Mouse (Mus musculus) heart, embryonic 11.5 days (tissue): Measurements from ENCODE around the gene Spock1. TPM values are rescaled to one million over a fixed set of nuclear protein-coding genes. Genes with fewer than 3 reads are reported as not detected.

ENCODE experiments used
- ATAC-seq: fragments of 200-750 bp; cut with Nextera tagmentation; replicated peaks from 2 replicates; pipeline ENCODE4 v1.8.0; 2017; ENCODE audit warnings: moderate library complexity; ENCODE audit not compliant: insufficient number of reproducible peaks, low FRiP score, low TSS enrichment
- H3K27ac ChIP-seq: fragments of 300-500 bp; sonication (generic); 2 replicates; pipeline ENCODE4 v1.5.1; 2014; ENCODE audit warnings: mild to moderate bottlenecking, low read depth, low read length
- H3K27me3 ChIP-seq: fragments of 300-500 bp; sonication (generic); 2 replicates; pipeline ENCODE4 v1.6.1; 2014; ENCODE audit warnings: mild to moderate bottlenecking, low read length, mixed read lengths; ENCODE audit not compliant: control insufficient read depth, insufficient read depth
- H3K36me3 ChIP-seq: fragments of 300-500 bp; sonication (generic); 2 replicates; pipeline ENCODE4 v1.6.1; 2014; ENCODE audit warnings: mild to moderate bottlenecking, low read length, moderate library complexity, mixed read lengths; ENCODE audit not compliant: control insufficient read depth, insufficient read depth
- H3K4me1 ChIP-seq: fragments of 300-500 bp; sonication (generic); 2 replicates; pipeline ENCODE4 v1.6.1; 2014; ENCODE audit warnings: low read length; ENCODE audit not compliant: control insufficient read depth, insufficient read depth
- H3K4me2 ChIP-seq: fragments of 300-500 bp; sonication (generic); 2 replicates; pipeline ENCODE4 v1.6.1; 2014; ENCODE audit warnings: mild to moderate bottlenecking, moderate library complexity
- H3K4me3 ChIP-seq: fragments of 300-500 bp; sonication (generic); 2 replicates; pipeline ENCODE4 v1.5.1; 2014; ENCODE audit warnings: low read depth, low read length
- H3K9ac ChIP-seq: fragments of 300-500 bp; sonication (generic); 2 replicates; pipeline ENCODE4 v1.6.1; 2014; ENCODE audit warnings: mild to moderate bottlenecking, low read depth, low read length, moderate library complexity
- H3K9me3 ChIP-seq: fragments of 300-500 bp; sonication (generic); replicated peaks from 2 replicates; pipeline ENCODE4 v1.6.1; 2016; ENCODE audit warnings: low read length; ENCODE audit not compliant: control insufficient read depth
- WGBS: fragments of 180-500 bp; shearing (Covaris S2); extraction: QIAGEN DNeasy Blood & Tissue Kit; methylation state at CpG from one replicate; pipeline ENCODE4 v1.1.7; 2014; ENCODE audit not compliant: insufficient replicate concordance; 5-methylcytosine and 5-hydroxymethylcytosine counted together
- polyA plus RNA-seq: library from polyadenylated mRNA; unstranded; fragments of >200 nt; fragmentation: Nextera tagmentation; extraction: Ambion mirVana; gene quantifications from 2 replicates; pipeline ENCODE4 v1.2.1, GENCODE M21; 2014

The Spock1 gene
- polyA plus RNA-seq = 0.69 and 1.2 TPM in 2 replicates

- H3K4me2 ChIP-seq = peak within 1 kb of the TSS; percentile 72
- peaks cover 36% of the 10 kb centered on the region for H3K27me3 ChIP-seq
- ATAC-seq = no peak; the same call in 1 of the 2 replicates
- peaks cover 5% of the 10 kb centered on the region; the same call in 1 of the 2 replicates for H3K4me1 ChIP-seq
- no peaks in the 10 kb centered on the region for H3K36me3 ChIP-seq
- H3K4me3 ChIP-seq = peak within 1 kb of the TSS; percentile 42
- H3K27ac ChIP-seq = no peak within 1 kb of the TSS
- peaks cover 8% of the 10 kb centered on the region for H3K9me3 ChIP-seq
- no peak within 1 kb of the TSS for H3K9ac ChIP-seq
- WGBS = under 1% methylated on average over 32 of the region's 32 CpGs
Observed at GRCm38 (mm10) chr13:57908266-57908582, at the start of gene Spock1. Gene Spock1 (minus strand): TSS chr13:57908332.

GRCm38 (mm10) chr13:57950091-57950490 is 42.0 kb upstream of the Spock1 start:
- Histone ChIP-seq H3K4me1 (no peaks in the 10 kb centered on the region), H3K9me3 (no peaks in the 10 kb centered on the region), H3K9ac (no peak overlapping the region), H3K27ac (no peak overlapping the region), H3K36me3 (no peaks in the 10 kb centered on the region), H3K4me2 (no peak overlapping the region), H3K4me3 (no peak overlapping the region), H3K27me3 (no peaks in the 10 kb centered on the region)
- ATAC-seq = no peak
- WGBS = 70% methylated on average over 12 of the region's 12 CpGs

GRCm38 (mm10) chr13:57949513-57949912 is 41.4 kb upstream of the Spock1 start:
- Histone ChIP-seq H3K4me1 (no peaks in the 10 kb centered on the region), H3K4me3 (no peak overlapping the region), H3K9me3 (no peaks in the 10 kb centered on the region), H3K4me2 (no peak overlapping the region), H3K27me3 (no peaks in the 10 kb centered on the region), H3K9ac (no peak overlapping the region), H3K36me3 (no peaks in the 10 kb centered on the region), H3K27ac (no peak overlapping the region)
- ATAC-seq = no peak
- 83% methylated on average over 4 of the region's 4 CpGs for WGBS

GRCm38 (mm10) chr13:57945197-57945596 is 37.1 kb upstream of the Spock1 start:
- Histone ChIP-seq H3K4me1 (no peaks in the 10 kb centered on the region), H3K9me3 (no peaks in the 10 kb centered on the region), H3K4me2 (no peak overlapping the region), H3K27me3 (peaks cover 2% of the 10 kb centered on the region; the same call in 1 of the 2 replicates), H3K4me3 (no peak overlapping the region), H3K27ac (no peak overlapping the region), H3K36me3 (no peaks in the 10 kb centered on the region), H3K9ac (no peak overlapping the region)
- ATAC-seq = no peak
- WGBS = 68% methylated on average over 11 of the region's 11 CpGs

GRCm38 (mm10) chr13:57944434-57944833 is 36.3 kb upstream of the Spock1 start:
- Histone ChIP-seq H3K4me3 (no peak overlapping the region), H3K27me3 (peaks cover 2% of the 10 kb centered on the region; the same call in 1 of the 2 replicates), H3K4me1 (no peaks in the 10 kb centered on the region), H3K4me2 (no peak overlapping the region), H3K27ac (no peak overlapping the region), H3K36me3 (no peaks in the 10 kb centered on the region), H3K9me3 (no peaks in the 10 kb centered on the region), H3K9ac (no peak overlapping the region)
- ATAC-seq = no peak
- 80% methylated on average over 5 of the region's 5 CpGs for WGBS

- Histone ChIP-seq H3K36me3 (no peaks in the 10 kb centered on the region), H3K4me2 (no peak overlapping the region), H3K27me3 (peaks cover 2% of the 10 kb centered on the region; the same call in 1 of the 2 replicates), H3K4me1 (no peaks in the 10 kb centered on the region), H3K4me3 (no peak overlapping the region), H3K9ac (no peak overlapping the region), H3K9me3 (no peaks in the 10 kb centered on the region), H3K27ac (no peak overlapping the region)
- ATAC-seq = no peak
Observed at GRCm38 (mm10) chr13:57943900-57944299, 35.8 kb upstream of the Spock1 start.

GRCm38 (mm10) chr13:57937463-57938229 is 29.5 kb upstream of the Spock1 start:
- Histone ChIP-seq H3K9ac (no peak overlapping the region), H3K9me3 (no peaks in the 10 kb centered on the region), H3K4me2 (no peak overlapping the region), H3K36me3 (no peaks in the 10 kb centered on the region), H3K27me3 (peaks cover 2% of the 10 kb centered on the region; the same call in 1 of the 2 replicates), H3K27ac (no peak overlapping the region), H3K4me1 (no peaks in the 10 kb centered on the region), H3K4me3 (no peak overlapping the region)
- no peak for ATAC-seq
- WGBS = 55% methylated on average over 4 of the region's 4 CpGs

GRCm38 (mm10) chr13:57931998-57932397 is 23.9 kb upstream of the Spock1 start:
- Histone ChIP-seq H3K36me3 (no peaks in the 10 kb centered on the region), H3K27me3 (no peaks in the 10 kb centered on the region), H3K4me3 (no peak overlapping the region), H3K4me2 (no peak overlapping the region), H3K27ac (no peak overlapping the region), H3K4me1 (no peaks in the 10 kb centered on the region), H3K9ac (no peak overlapping the region), H3K9me3 (no peaks in the 10 kb centered on the region)
- no peak for ATAC-seq
- WGBS = 89% methylated on average over 9 of the region's 9 CpGs

GRCm38 (mm10) chr13:57931376-57931775 is 23.2 kb upstream of the Spock1 start:
- H3K36me3 ChIP-seq = no peaks in the 10 kb centered on the region
- no peaks in the 10 kb centered on the region for H3K9me3 ChIP-seq
- H3K4me3 ChIP-seq = no peak overlapping the region
- whole genome bisulfite sequencing = 59% methylated on average over 3 of the region's 3 CpGs
- H3K27ac ChIP-seq = no peak overlapping the region
- no peak for ATAC-seq
- H3K4me2 ChIP-seq = no peak overlapping the region
- H3K4me1 ChIP-seq = no peaks in the 10 kb centered on the region
- no peak overlapping the region for H3K9ac ChIP-seq
- H3K27me3 ChIP-seq = no peaks in the 10 kb centered on the region
